Mouse (Mus musculus): ENCODE measurements at regions not wholly inside any gene's neighbourhood (a gene's known extent, or its start where the extent isn't known, plus 50 kb on each side); places are given as distances from the start of the nearest gene placed in this dataset.

- no peak for DNase-seq (ENCODE audit: low spot score in 2 of 2)
These were observed 169.9 kb downstream of the Pom121l12 start for GRCm38 (mm10) chr11:14769008-14769407.

GRCm38 (mm10) chr11:14769448-14770357, 170.6 kb downstream of the Pom121l12 start:
- DNase-seq (ENCODE audit: low spot score in 2 of 2) = peak; percentile 18 to 26

GRCm38 (mm10) chr11:14798314-14798713, 199.2 kb downstream of the Pom121l12 start:
- no peak for DNase-seq (ENCODE audit: low spot score in 2 of 2)

- DNase-seq (ENCODE audit: low spot score in 2 of 2) = no peak
These were observed 200.2 kb downstream of the Pom121l12 start for GRCm38 (mm10) chr11:14799227-14799626.

GRCm38 (mm10) chr11:14818936-14819335, 219.9 kb downstream of the Pom121l12 start:
- DNase-seq (ENCODE audit: low spot score in 2 of 2) = peak; percentile 50 to 57

Measured in right cerebral cortex, postnatal 10 days (tissue).